Mouse (Mus musculus): ENCODE measurements around the gene Noxo1. TPM values are rescaled to one million over a fixed set of nuclear protein-coding genes. Genes with fewer than 3 reads are reported as not detected.

The Noxo1 gene
- total RNA-seq, 2 experiments from 2014 or later: 2.7 to 3.0 TPM

DNA sequence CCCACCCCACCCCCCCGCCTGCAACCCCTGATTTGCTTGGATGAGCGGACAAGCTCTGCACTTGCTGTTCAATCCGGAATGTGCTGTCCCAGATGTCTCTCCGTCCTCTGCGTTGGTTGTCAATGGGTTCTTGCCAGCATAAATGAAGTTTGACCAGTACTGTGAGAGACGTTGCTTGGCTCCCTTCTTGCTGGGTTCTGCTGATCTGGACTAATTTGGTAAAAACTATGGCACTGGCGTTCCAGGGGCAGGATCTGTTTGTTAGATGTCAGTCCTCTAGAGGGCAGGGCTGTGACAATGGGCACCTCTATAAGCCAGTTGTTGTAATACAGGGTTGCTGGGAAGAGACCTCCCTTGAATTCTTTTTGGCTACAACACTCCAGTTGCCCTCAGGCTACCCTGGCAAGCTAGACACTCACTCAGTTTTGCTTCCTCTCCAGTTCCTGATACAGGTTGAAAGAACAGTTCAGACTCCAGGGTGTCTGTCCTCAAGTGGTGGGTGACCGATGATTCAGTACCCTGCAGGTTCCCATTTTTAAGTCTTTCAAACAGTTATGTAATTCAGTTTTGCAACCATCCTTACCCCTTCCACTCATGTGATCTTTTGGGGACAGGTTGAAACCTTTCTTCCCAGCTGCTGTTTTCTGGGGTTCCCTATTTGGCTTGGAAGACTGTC, 41.2 kb downstream of the Noxo1 start:
- no peak for DNase-seq (ENCODE audit: extremely low spot score in 1 of 2, low spot score in 1 of 2)

DNA sequence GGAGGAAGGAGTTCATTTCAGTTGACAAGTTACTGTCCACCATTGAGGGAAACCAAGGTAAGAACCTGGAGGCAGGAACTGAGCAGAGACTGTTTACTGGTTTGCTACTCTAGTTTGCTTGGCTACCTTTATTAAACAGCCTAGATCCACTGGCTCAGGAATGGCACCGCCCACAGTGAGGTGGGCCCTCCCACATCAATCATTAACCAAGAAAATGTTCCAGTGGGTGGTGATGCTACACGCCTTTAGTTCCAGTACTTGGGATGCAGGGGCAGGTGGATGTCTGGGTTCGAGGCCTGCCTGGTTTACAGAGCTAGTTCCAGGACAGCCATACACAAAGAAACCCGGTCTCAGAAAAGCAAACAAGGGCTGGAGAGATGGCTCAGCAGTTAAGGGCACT, 42.2 kb downstream of the Noxo1 start:
- DNase-seq (ENCODE audit: extremely low spot score in 1 of 2, low spot score in 1 of 2): no peak

DNA sequence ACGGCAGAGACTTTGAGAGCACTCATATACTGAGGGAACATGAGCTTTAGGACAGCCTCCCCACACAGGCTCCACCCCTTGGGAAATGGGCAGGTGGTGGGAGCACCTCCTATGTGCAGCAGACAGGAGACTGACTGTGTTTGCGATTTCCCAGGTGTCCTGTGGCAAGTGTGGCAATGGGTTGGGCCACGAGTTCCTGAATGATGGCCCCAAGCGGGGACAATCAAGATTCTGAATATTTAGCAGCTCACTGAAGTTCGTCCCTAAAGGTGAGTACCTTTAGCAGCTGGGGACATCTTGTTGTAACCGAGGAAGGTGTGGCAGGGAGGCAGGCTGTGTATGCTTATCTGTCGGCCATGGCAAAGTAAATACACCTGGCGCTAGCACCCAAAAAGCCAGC, 43.9 kb downstream of the Noxo1 start:
- no peak for DNase-seq (ENCODE audit: extremely low spot score in 1 of 2, low spot score in 1 of 2)

DNA sequence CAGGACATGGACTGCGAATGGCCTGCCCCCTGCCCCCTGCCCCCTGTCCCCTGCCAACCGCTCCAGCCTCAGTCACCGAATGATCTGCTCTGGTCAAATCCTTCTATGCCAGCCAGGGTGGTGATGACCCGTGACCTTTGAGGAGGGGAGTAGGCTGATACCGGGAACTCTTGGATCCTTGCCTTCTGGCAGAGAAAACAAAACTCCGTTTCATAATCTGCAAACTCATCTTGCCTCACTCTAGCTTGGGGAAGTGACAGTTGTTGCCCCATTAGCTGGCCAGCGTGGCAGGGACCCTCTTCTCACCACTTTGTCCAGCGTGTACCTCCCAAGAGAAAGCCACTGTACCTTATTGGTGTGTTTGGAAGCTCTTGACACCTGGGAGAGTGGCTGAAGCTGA, 46.3 kb downstream of the Noxo1 start:
- no peak for DNase-seq (ENCODE audit: extremely low spot score in 1 of 2, low spot score in 1 of 2)

DNA sequence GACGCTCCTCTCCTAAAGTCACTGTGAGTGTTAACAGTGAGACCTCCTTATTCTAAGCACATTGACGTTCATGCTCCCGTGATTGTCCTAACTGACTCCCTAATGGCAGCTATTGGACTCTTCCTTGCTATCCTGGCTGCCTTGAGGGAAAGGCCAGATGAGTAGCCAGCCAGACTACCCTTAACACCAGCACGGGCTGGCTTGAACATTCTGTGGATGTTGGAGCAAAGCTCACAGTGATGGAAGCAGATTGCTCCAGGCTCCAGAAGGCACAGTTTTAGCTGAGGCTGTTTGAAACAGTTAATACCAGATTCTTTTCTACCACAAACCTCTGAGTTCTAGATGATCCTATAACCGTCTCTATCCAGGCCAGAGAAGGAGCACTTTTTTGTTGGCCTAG, 47.9 kb downstream of the Noxo1 start:
- no peak for DNase-seq (ENCODE audit: extremely low spot score in 1 of 2, low spot score in 1 of 2)

DNA sequence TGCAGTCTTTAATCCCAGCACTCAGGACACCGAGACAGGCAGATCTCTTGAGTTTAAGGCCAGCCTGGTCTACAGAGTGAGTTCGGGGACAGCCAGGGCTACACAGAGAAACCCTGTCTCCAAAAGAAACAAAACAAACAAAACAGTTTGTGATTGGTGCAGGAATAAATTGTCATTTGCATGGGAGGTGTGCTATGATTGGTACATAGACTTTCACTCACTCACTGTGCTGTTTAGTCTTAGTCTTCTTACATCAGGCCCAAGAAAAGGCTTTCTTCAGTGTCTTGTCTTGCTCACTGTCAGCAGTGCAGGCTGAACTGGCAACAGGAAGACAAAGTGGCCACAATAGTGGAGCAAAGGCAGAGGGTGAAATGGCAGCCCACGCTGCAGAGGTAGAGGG, 48.3 kb downstream of the Noxo1 start:
- no peak for DNase-seq (ENCODE audit: extremely low spot score in 1 of 2, low spot score in 1 of 2)

DNA sequence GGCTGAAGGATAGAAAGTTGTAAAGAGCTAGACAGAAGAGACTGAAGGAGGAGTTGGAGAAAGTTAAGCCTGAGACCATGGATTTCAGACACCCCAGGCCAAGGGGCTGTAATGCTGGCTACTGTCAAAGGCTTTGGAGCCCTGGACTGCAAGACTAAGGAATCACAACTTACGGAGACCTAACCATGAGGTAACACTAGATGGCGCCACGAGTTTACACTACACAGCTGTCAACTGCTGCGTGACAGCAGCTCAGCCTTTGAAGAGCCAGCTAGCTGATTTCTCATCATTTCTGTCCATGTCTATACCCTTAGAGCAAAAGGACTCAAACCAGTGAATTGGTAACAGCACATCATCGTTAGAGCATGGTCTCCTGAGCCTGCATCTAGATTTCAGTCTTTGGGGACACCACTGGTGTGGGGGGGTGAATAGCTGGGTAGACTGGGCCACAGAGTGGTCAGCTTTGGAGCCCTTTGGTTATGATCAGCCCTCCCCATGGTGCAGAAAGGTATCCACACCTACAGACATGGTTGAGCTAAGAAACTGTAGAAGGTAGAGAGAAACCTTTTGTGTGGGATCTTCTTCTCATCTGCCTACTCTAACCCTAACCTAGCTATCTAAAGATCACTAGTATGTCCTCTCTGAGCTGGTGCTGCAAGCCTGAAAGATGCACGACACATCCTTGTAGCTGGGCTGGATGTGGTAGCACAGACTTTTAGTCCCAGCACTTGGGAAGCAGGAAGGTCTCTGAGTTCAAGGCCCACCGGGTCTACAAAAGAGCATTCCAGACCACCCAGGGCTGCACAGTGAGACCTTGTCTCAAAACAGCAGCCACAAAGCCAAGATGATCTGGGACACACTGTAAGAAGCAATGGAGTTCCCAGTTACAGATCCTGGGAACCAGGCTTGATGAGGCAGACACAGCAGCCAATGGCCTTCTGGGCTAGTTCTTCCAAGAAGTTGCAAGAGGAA, 49.8 kb downstream of the Noxo1 start:
- DNase-seq (ENCODE audit: extremely low spot score in 1 of 2, low spot score in 1 of 2): peak; percentile 70 to 93

DNA sequence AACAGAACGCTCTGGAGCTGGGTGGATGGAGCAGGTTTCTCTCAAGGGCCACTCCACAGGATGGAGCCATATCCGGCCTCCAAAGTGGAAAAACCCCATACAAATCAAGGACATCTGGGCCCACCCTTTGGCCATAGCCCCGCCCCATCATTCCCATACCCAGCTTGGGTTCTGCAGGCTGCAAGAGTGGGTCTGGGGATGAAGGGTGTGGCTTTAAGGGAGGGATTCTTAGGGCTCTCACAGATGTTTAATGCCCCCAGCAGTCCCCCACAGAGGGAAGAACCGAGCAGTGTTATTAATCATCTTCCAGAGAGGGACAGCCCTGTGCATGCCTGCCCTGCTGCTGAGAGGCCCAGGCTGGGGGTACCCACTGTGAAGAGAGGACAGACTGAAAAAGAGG, 51.0 kb downstream of the Noxo1 start:
- DNase-seq (ENCODE audit: extremely low spot score in 1 of 2, low spot score in 1 of 2): no peak

Other genes with a start within 250 kb of the Noxo1 start
- 10 to 100 TPM; 25.4 to 36.0 TPM for gene E4f1, start 225.9 kb upstream of the Noxo1 start, total RNA-seq (2021)
- gene Pgp, start 225.8 kb upstream of the Noxo1 start, total RNA-seq (2021): 10 to 100 TPM; 61.5 to 74.6 TPM
- 1 to 10 TPM; 1.6 to 3.5 TPM for gene Bricd5, start 222.3 kb upstream of the Noxo1 start, total RNA-seq (2021)
- 10 to 100 TPM; 38.1 to 40.1 TPM for gene Mlst8, start 217.2 kb upstream of the Noxo1 start, total RNA-seq (2021)
- gene Caskin1, start 207.6 kb upstream of the Noxo1 start, total RNA-seq (2021): 100 to 1,000 TPM; 143 to 165 TPM
- gene Traf7, start 168.3 kb upstream of the Noxo1 start, total RNA-seq (2021): 10 to 100 TPM; 69.9 to 88.9 TPM
- 10 to 100 TPM; 65.1 to 72.1 TPM for gene Rab26, start 162.0 kb upstream of the Noxo1 start, total RNA-seq (2021)
- gene Pkd1, start 146.4 kb upstream of the Noxo1 start, total RNA-seq (2021): 10 to 100 TPM; 68.9 to 89.9 TPM
- gene Tsc2, start 63.6 kb upstream of the Noxo1 start, total RNA-seq (2021): 100 to 1,000 TPM; 150 to 186 TPM
- 1 to 10 TPM; 3.3 to 4.7 TPM for gene Nthl1, start 63.6 kb upstream of the Noxo1 start, total RNA-seq (2021)
- 10 to 100 TPM; 45.1 to 50.0 TPM for gene Slc9a3r2, start 45.9 kb upstream of the Noxo1 start, total RNA-seq (2021)
- 1 to 10 TPM; 2.1 to 2.9 TPM for gene Npw, start 37.8 kb upstream of the Noxo1 start, total RNA-seq (2021)
- 10 to 100 TPM; 36.9 to 40.0 TPM for gene Zfp598, start 26.5 kb upstream of the Noxo1 start, total RNA-seq (2021)
- gene Syngr3, start 6.3 kb upstream of the Noxo1 start, total RNA-seq (2021): 100 to 1,000 TPM; 160 to 178 TPM
- gene Gfer, start 78 bp upstream of the Noxo1 start, total RNA-seq (2021): 10 to 100 TPM; 18.6 to 19.2 TPM
- gene Tbl3, start 11.4 kb downstream of the Noxo1 start, total RNA-seq (2021): 10 to 100 TPM; 27.7 to 29.8 TPM
- gene Rnf151, start 21.8 kb downstream of the Noxo1 start, total RNA-seq (2021): not detected
- gene Rps2, start 21.9 kb downstream of the Noxo1 start, total RNA-seq (2021): 100 to 1,000 TPM; 352 to 392 TPM
- gene Ndufb10, start 28.2 kb downstream of the Noxo1 start, total RNA-seq (2021): 100 to 1,000 TPM; 201 to 234 TPM
- under 1 TPM in 1 of 2 experiments, not detected in 1; 0.20 TPM for gene Rpl3l, start 31.6 kb downstream of the Noxo1 start, total RNA-seq (2021)
- gene Msrb1, start 40.4 kb downstream of the Noxo1 start, total RNA-seq (2021): 10 to 100 TPM; 40.5 to 46.2 TPM
- under 1 TPM; 0.26 to 0.37 TPM for gene Hs3st6, start 56.8 kb downstream of the Noxo1 start, total RNA-seq (2021)
- not detected for gene Meiob, start 108.1 kb downstream of the Noxo1 start, total RNA-seq (2021)
- gene Hagh, start 143.9 kb downstream of the Noxo1 start, total RNA-seq (2021): 100 to 1,000 TPM; 127 to 136 TPM
- gene Fahd1, start 154.1 kb downstream of the Noxo1 start, total RNA-seq (2021): 10 to 100 TPM; 19.8 to 20.6 TPM
- gene Igfals, start 169.8 kb downstream of the Noxo1 start, total RNA-seq (2021): not detected
- gene Nubp2, start 190.1 kb downstream of the Noxo1 start, total RNA-seq (2021): 10 to 100 TPM; 33.5 to 38.1 TPM
- gene Spsb3, start 190.4 kb downstream of the Noxo1 start, total RNA-seq (2021): 10 to 100 TPM; 41.5 to 48.9 TPM
- 10 to 100 TPM; 54.0 to 69.1 TPM for gene Eme2, start 198.9 kb downstream of the Noxo1 start, total RNA-seq (2021)
- 10 to 100 TPM; 74.3 to 78.9 TPM for gene Mrps34, start 198.9 kb downstream of the Noxo1 start, total RNA-seq (2021)
- 10 to 100 TPM; 54.8 to 61.5 TPM for gene Nme3, start 200.3 kb downstream of the Noxo1 start, total RNA-seq (2021)
- 100 to 1,000 TPM; 367 to 401 TPM for gene Mapk8ip3, start 240.7 kb downstream of the Noxo1 start, total RNA-seq (2021)

Data from layer of hippocampus, postnatal 25 days (tissue).